Mouse (Mus musculus): Measurements from ENCODE around the gene Olfr543. TPM values are rescaled to one million over a fixed set of nuclear protein-coding genes. Genes with fewer than 3 reads are reported as not detected.

The Olfr543 gene
- polyA plus RNA-seq, 1 experiment from 2014 or later: 0.23 TPM

DNA sequence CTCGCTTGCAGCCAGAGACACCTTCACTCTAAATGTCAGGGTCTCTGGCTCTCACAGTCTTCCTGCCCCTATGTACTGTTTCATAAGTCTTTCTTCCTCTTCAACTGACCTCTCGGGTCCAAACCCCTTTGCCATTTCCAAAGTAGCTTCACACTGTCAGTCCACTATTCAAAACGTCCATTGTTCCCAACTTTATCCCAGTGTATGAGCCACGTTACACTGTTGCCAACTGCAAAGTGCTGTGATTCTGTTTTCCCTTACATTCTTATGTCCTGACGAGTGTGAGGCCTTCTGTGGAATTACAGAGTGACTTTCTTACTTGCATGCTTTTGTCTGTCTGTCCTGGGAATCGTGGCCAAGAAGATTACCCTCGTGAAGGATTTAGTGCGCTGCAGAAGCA, 13.9 kb downstream of the Olfr543 start:
- Histone ChIP-seq H3K9me3 (no peaks in the 10 kb centered on the region), H3K4me2 (replicated peaks) (no peak overlapping the region), H3K4me1 (no peaks in the 10 kb centered on the region), H3K9ac (replicated peaks) (no peak overlapping the region), H3K27me3 (no peaks in the 10 kb centered on the region), H3K4me3 (no peak overlapping the region), H3K36me3 (peaks cover 65% of the 10 kb centered on the region), H3K27ac (replicated peaks) (no peak overlapping the region)
- ATAC-seq (replicated peaks): no peak
- WGBS: 85% methylated on average over 8 of the region's 8 CpGs

DNA sequence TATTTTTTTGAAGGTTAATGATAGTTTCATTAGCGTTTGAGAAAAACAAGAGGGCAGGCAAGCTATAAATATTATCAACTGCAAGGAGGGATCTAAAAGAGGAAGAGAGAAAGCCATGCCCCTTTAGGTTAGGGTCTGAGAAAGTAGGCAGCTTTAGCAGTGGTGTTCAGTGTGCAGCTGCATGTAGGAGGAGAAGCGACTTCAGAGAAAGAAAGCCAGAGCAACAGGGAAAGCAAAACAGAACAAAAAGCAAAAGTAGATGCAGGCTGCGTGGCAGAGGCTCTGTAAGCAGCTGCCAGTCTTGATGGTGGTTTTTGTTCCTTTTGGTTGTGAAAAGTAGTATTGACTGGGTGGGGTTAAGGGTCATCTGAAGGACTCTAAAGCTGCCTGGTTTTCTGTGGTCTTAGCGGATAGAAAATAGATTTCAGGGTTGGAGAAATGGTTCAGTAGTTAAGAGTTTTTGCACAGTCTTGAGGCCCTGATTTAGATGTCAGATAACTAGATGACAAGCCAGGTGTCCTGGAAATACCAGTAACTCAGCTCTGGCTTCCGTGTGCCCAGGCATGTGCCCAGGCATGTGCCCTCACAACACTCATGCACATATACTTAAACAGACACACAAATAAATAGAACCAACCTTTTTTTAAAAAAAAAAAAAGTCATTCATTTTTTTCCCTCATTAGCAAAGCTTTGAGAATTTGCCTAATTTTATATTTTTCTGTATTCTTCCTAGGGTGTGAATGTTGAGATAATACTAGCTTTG, 22.7 kb downstream of the Olfr543 start:
- Histone ChIP-seq H3K27me3 (no peaks in the 10 kb centered on the region), H3K36me3 (peaks cover 89% of the 10 kb centered on the region), H3K4me2 (replicated peaks) (no peak overlapping the region), H3K27ac (replicated peaks) (no peak overlapping the region), H3K9ac (replicated peaks) (no peak overlapping the region), H3K4me1 (no peaks in the 10 kb centered on the region), H3K4me3 (no peak overlapping the region), H3K9me3 (no peaks in the 10 kb centered on the region)
- 85% methylated on average over 5 of the region's 5 CpGs for WGBS
- no peak for ATAC-seq (replicated peaks)

DNA sequence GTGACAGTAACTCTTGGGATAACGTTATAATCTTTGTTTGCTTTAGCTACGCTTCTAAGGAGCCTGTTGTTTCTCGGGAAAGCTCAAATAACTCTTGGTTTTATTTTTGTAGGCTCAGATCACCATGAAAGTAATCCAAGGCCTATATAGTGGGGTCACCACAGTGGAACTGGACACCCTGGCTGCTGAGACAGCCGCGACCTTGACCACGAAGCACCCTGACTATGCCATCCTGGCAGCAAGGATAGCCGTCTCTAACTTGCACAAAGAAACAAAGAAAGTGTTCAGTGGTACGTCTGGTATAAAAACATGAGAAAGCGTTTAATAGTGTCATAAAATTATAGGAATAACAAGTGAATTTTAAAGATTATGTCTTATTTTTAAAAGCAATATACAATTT, 35.0 kb downstream of the Olfr543 start:
- no peak overlapping the region for H3K9ac ChIP-seq (replicated peaks)
- H3K36me3 ChIP-seq: peaks cover 48% of the 10 kb centered on the region
- no peak overlapping the region for H3K4me2 ChIP-seq (replicated peaks)
- H3K9me3 ChIP-seq: no peaks in the 10 kb centered on the region
- WGBS: 93% methylated on average over 9 of the region's 9 CpGs
- no peak overlapping the region for H3K27ac ChIP-seq (replicated peaks)
- H3K4me3 ChIP-seq: no peak overlapping the region
- peaks cover 19% of the 10 kb centered on the region for H3K4me1 ChIP-seq
- ATAC-seq (replicated peaks): no peak
- H3K27me3 ChIP-seq: no peaks in the 10 kb centered on the region

DNA sequence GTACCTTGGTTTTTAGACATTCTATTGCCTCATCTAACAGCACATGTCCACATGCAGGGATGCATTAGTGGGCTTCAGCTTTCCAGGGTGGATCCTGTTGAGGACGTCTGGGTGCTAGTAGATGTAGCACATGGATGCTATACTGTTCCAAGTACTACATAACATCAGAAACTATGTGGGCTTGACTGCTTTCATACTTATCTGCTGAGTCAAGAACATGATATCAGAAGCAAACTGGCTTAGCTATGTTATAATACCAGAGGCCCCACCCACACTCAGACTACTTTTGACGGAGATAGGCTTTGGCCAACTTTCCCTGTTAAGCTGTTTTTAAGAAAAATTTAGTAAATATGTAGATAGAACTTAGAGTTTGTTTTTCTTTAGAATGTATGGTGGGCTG, 37.2 kb downstream of the Olfr543 start:
- no peak for ATAC-seq (replicated peaks)
- Histone ChIP-seq H3K4me2 (replicated peaks) (no peak overlapping the region), H3K4me1 (peaks cover 19% of the 10 kb centered on the region), H3K27me3 (no peaks in the 10 kb centered on the region), H3K9ac (replicated peaks) (no peak overlapping the region), H3K36me3 (peaks cover 29% of the 10 kb centered on the region), H3K9me3 (no peaks in the 10 kb centered on the region), H3K27ac (replicated peaks) (no peak overlapping the region), H3K4me3 (no peak overlapping the region)
- WGBS: 87% methylated on average over 2 of the region's 2 CpGs

DNA sequence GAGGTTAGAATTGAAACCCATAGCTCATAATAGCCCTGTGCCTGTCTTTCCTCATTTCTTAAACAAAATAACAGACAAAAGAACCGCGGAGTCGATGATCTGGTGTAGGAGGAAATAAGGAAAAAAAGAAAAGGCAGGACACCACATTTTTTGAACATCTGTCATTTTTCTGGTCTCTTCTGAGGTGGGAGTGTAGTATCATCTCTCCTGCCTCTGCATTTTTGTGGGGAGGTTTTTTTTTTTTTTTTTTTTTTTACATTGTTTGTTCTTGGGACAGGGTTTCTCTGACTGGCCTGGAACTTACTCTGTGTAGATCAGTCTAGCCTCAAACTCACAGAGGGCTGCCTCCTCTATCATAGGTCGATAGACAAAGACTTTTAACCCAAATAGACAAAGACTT, 39.0 kb downstream of the Olfr543 start:
- Histone ChIP-seq H3K9me3 (no peaks in the 10 kb centered on the region), H3K27ac (replicated peaks) (no peak overlapping the region), H3K4me1 (peaks cover 19% of the 10 kb centered on the region), H3K9ac (replicated peaks) (peak overlapping the region; percentile 66), H3K36me3 (peaks cover 19% of the 10 kb centered on the region), H3K27me3 (no peaks in the 10 kb centered on the region), H3K4me3 (peak overlapping the region; percentile 76), H3K4me2 (replicated peaks) (peak overlapping the region; percentile 52)
- ATAC-seq (replicated peaks): no peak
- WGBS: under 1% methylated on average over 4 of the region's 4 CpGs

DNA sequence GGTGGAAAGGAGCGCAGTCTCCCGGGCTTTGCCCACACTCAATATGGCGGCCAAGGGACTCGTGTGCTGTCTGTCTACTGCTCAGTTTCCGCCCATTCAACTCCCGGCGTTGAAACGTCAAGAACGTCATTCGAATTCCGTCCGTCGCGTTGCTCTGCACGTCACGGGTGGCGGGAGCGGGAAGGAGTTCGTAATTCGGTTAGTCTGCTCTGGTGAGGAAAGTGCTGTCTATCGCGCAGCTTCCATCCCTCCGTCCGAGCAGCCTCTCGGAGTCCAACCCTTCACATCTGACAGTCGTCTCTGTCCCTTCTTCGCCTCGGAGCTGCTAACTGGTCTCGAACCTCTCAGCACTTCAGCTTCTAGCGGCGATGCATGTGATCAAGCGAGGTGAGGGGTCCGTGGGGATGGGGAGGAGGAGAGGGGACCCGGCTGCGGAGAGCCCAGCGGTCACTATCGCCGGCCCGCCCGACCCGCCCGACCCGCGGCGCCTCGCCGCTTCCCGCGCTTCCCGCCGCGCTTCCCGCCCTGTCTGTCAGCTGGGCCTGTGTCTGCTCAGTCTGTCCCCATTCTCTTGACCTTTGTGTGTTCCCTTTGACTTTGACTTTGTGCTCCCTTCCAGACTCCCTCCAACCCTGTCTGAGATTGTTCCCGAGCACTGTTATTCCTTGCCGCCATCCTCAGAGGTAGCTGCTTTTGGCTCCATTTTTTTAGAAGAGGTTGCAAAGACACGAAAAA, 39.7 kb downstream of the Olfr543 start, which contains the start of gene Rrm1:
Gene Rrm1 (plus strand): TSS at position 39 of the 735 bp plus-strand sequence.
- H3K9me3 ChIP-seq: no peaks in the 10 kb centered on the region
- peak; percentile 99 for ATAC-seq (replicated peaks)
- peak within 1 kb of the TSS; percentile 52 for H3K4me2 ChIP-seq (replicated peaks)
- peaks cover 19% of the 10 kb centered on the region for H3K4me1 ChIP-seq
- H3K27me3 ChIP-seq: no peaks in the 10 kb centered on the region
- peak within 1 kb of the TSS; percentile 66 for H3K9ac ChIP-seq (replicated peaks)
- peak within 1 kb of the TSS; percentile 74 for H3K27ac ChIP-seq (replicated peaks)
- peaks cover 15% of the 10 kb centered on the region for H3K36me3 ChIP-seq
- H3K4me3 ChIP-seq: peak within 1 kb of the TSS; percentile 76
- under 1% methylated on average over 36 of the region's 56 CpGs for WGBS

DNA sequence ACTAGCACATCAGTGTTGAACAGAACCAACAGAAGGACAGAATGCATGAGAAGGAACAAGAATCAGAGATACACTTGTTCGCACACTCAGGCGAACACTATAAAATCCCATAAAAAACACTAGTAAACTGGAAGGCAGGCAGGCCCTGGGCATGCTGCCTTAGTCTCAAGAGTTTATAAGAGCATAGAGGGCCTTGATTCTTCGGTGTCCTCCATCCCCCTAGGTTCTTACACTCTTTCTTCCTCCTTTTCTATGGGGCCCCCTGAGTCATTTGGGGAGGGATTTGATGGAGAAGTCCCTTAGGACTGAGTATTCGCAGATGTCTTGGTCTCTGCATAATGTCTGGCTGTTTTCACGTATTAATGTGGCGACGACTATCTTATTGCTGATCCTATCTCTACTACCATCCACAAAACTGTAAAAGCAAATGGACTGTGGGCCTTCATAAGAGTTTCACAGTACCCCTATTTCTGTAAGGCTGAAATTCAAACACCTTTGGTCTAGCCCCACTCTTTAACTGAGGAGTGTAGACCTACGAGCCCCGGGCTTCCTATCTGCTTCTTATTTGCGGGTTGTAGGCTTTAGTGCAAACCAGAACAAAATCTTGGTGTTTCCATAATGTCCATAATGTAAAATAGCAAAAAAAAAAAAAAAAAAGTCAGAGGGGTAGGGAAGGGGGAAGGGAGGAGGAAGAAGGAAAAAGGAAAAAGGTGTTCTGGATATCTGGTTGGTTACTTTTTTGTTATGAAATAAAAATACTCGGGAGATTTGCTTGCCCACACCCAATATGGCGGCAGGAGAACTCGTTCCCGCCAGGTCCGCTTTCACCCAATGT, 40.4 kb downstream of the Olfr543 start:
- peak overlapping the region; percentile 23 for H3K4me2 ChIP-seq (replicated peaks)
- no peaks in the 10 kb centered on the region for H3K9me3 ChIP-seq
- no peak overlapping the region; the same call in 1 of the 2 replicates for H3K27ac ChIP-seq (replicated peaks)
- peaks cover 19% of the 10 kb centered on the region for H3K4me1 ChIP-seq
- H3K27me3 ChIP-seq: no peaks in the 10 kb centered on the region
- H3K36me3 ChIP-seq: peaks cover 7% of the 10 kb centered on the region
- H3K4me3 ChIP-seq: peak overlapping the region; percentile 76
- WGBS: 55% methylated on average over 15 of the region's 15 CpGs
- peak; percentile 33 for ATAC-seq (replicated peaks)
- no peak overlapping the region for H3K9ac ChIP-seq (replicated peaks)

DNA sequence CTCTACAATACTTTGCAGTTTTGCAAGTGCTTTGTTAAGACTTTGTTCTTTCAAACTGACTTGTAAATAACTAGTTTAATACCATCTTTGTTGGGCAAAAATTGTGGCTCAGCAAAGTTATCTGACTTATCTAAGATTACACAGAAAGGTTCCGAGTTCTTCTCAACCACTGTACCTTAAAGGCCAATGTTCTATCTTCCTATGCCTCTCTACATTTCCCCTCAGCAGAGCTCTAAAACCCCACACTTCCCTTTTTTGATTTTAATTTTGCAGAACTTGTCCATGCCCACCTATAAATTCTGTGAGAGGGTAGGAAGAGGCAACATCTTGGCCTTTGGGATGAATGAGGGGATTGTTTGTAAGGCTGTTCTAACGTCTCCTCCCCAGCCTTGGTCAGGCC, 47.1 kb downstream of the Olfr543 start:
- Histone ChIP-seq H3K27ac (replicated peaks) (no peak overlapping the region), H3K4me1 (no peaks in the 10 kb centered on the region), H3K27me3 (no peaks in the 10 kb centered on the region), H3K9me3 (no peaks in the 10 kb centered on the region), H3K9ac (replicated peaks) (no peak overlapping the region), H3K4me2 (replicated peaks) (no peak overlapping the region), H3K4me3 (no peak overlapping the region), H3K36me3 (no peaks in the 10 kb centered on the region)
- WGBS: 89% methylated on average over 2 of the region's 2 CpGs
- ATAC-seq (replicated peaks): no peak

Other genes starting within 250 kb of the Olfr543 start
- 16.7 and 19.6 TPM in 2 replicates for gene Rhog, start 225.6 kb downstream of the Olfr543 start, polyA plus RNA-seq (2015; fragmentation: Nextera tagmentation; extraction: Ambion mirVana)
- 9.6 and 11.1 TPM in 2 replicates for gene Stim1, start 213.9 kb downstream of the Olfr543 start, polyA plus RNA-seq (2015; fragmentation: Nextera tagmentation; extraction: Ambion mirVana)
- 95.7 and 101 TPM in 2 replicates for gene Rrm1, start 40.0 kb downstream of the Olfr543 start, polyA plus RNA-seq (2015; fragmentation: Nextera tagmentation; extraction: Ambion mirVana)
- gene Olfr544, start 6.6 kb upstream of the Olfr543 start, polyA plus RNA-seq (2015; fragmentation: Nextera tagmentation; extraction: Ambion mirVana): 0.06 and 0.13 TPM in 2 replicates
- gene Olfr545, start 17.9 kb upstream of the Olfr543 start, polyA plus RNA-seq (2015; fragmentation: Nextera tagmentation; extraction: Ambion mirVana): 0.05 and 0.15 TPM in 2 replicates
- gene Olfr547, start 53.1 kb upstream of the Olfr543 start, polyA plus RNA-seq (2015; fragmentation: Nextera tagmentation; extraction: Ambion mirVana): not detected in 2 replicates
- gene Olfr548-ps1, start 59.2 kb upstream of the Olfr543 start, polyA plus RNA-seq (2015; fragmentation: Nextera tagmentation; extraction: Ambion mirVana): not detected in 2 replicates
- gene Olfr549, start 68.2 kb upstream of the Olfr543 start, polyA plus RNA-seq (2015; fragmentation: Nextera tagmentation; extraction: Ambion mirVana): not detected in 2 replicates
- 0.06 TPM in 1 of 2 replicates, not detected in the other for gene Trim21, start 83.8 kb upstream of the Olfr543 start, polyA plus RNA-seq (2015; fragmentation: Nextera tagmentation; extraction: Ambion mirVana)
- gene Olfr550, start 89.8 kb upstream of the Olfr543 start, polyA plus RNA-seq (2015; fragmentation: Nextera tagmentation; extraction: Ambion mirVana): not detected in 2 replicates
- not detected in 2 replicates for gene Olfr551, start 110.2 kb upstream of the Olfr543 start, polyA plus RNA-seq (2015; fragmentation: Nextera tagmentation; extraction: Ambion mirVana)
- gene Olfr552, start 116.1 kb upstream of the Olfr543 start, polyA plus RNA-seq (2015; fragmentation: Nextera tagmentation; extraction: Ambion mirVana): not detected in 2 replicates
- gene Olfr553, start 136.5 kb upstream of the Olfr543 start, polyA plus RNA-seq (2015; fragmentation: Nextera tagmentation; extraction: Ambion mirVana): not detected in 2 replicates
- gene Olfr554, start 156.8 kb upstream of the Olfr543 start, polyA plus RNA-seq (2015; fragmentation: Nextera tagmentation; extraction: Ambion mirVana): not detected in 2 replicates
- not detected in 2 replicates for gene Olfr555, start 177.1 kb upstream of the Olfr543 start, polyA plus RNA-seq (2015; fragmentation: Nextera tagmentation; extraction: Ambion mirVana)
- gene Olfr556, start 183.2 kb upstream of the Olfr543 start, polyA plus RNA-seq (2015; fragmentation: Nextera tagmentation; extraction: Ambion mirVana): not detected in 2 replicates
- gene Trim68, start 205.6 kb upstream of the Olfr543 start, polyA plus RNA-seq (2015; fragmentation: Nextera tagmentation; extraction: Ambion mirVana): 6.6 and 6.7 TPM in 2 replicates
- not detected in 2 replicates for gene Olfr557, start 214.2 kb upstream of the Olfr543 start, polyA plus RNA-seq (2015; fragmentation: Nextera tagmentation; extraction: Ambion mirVana)
- gene Olfr558, start 220.5 kb upstream of the Olfr543 start, polyA plus RNA-seq (2015; fragmentation: Nextera tagmentation; extraction: Ambion mirVana): not detected in 2 replicates
- not detected in 2 replicates for gene Olfr33, start 237.4 kb upstream of the Olfr543 start, polyA plus RNA-seq (2015; fragmentation: Nextera tagmentation; extraction: Ambion mirVana)
- not detected in 2 replicates for gene Olfr559, start 245.8 kb upstream of the Olfr543 start, polyA plus RNA-seq (2015; fragmentation: Nextera tagmentation; extraction: Ambion mirVana)